Mouse (Mus musculus) liver, postnatal 0 days (tissue): ENCODE measurements around the gene Nagpa.

Source experiments
- CTCF ChIP-seq: sonication (generic); IDR thresholded peaks from 2 replicates; pipeline ENCODE4 v1.5.1; 2016; ENCODE audit warnings: antibody characterized with exemption, low read depth
- EP300 ChIP-seq: IDR thresholded peaks from 2 replicates; pipeline ENCODE4 v1.6.1; 2016; ENCODE audit warnings: antibody characterized with exemption, low read depth, mild to moderate bottlenecking

- TF ChIP-seq CTCF = no peak
- TF ChIP-seq EP300 = no peak
Observed at GRCm38 (mm10) chr16:5214126-5214525, 10.3 kb upstream of the Nagpa start.
